Mouse (Mus musculus) heart, postnatal 14 days (tissue): ENCODE measurements at regions not wholly inside any gene's neighbourhood (a gene's known extent, or its start where the extent isn't known, plus 50 kb on each side); places are given as distances from the start of the nearest gene placed in this dataset.

ENCODE experiments used
- DNase-seq, 2 experiments: peaks; one replicate each; pipeline ENCODE4 v3.0.0; 2021 to 2022
- intact Hi-C: fragments of 180-260 bp; cut with DNase I; formaldehyde crosslinking; loops from one replicate; pipeline ENCODE4 v1.15.1; 2025

GRCm38 (mm10) chr5:126281782-126282181 is 750.2 kb downstream of the Tmem132b start:
- intact Hi-C loops = no loop called here

DNA sequence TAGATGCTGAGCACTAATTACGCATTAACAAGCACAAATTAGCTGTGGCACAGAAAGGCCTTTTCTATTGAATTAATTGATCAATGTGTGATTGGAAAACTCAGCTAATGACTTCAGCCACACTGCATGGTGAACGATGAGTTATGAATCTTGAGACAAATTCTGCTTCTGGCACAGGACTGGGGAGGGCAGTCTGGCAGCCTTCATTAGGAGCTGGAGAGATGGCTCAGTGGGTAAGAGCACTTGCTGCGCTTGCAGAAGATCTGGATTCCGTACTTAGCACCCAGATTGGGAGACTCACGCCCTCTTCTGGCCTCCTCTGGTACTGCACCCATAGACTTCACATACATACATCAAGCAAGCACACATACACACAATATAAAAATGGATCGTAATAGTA is 793.3 kb downstream of the Tmem132b start:
- intact Hi-C loops = no loop called here

More at GRCm38 (mm10) chr5:126281782-126282181, 750.2 kb downstream of the Tmem132b start:
- no peak for DNase-seq

DNA sequence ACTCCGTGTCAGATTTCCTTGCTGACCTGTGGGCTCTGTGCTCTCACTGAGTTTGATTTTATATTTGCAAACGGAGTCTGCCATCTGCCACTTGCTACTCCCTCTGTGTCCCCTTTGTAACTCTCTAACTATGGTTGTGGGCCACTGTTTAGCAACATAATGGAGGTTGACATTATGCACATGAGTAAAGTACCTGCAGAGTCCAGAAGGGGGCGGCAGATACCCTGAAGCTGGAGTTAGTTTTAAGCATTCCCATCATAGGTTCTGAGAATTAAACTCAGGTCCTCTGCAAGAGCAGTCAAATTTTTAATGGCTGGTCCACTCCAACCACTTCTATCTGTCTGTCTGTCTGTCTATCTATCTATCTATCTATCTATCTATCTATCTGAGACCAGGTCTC is 796.7 kb downstream of the Tmem132b start:
- no peak for DNase-seq
- intact Hi-C loops = no loop called here

More for the DNA sequence above, 793.3 kb downstream of the Tmem132b start:
- no peak for DNase-seq

DNA sequence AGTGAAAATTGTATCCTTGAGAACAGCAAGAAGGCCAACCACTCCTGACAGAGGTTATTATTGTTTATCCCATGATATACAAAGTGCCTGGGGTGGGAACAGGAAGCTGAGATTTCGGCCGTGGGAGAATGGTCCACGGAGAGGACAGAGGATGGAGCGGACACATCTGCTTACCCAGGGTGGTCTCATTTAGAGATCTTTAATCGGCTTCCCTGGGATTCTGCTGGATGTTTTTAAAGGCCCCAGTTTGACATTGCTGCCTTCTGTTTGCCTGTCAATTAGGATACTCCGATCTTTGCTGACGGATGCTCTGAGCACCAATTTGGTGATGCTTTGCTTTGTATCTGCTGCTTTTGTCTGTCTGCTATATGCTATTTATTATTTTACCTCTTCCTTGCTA is 803.5 kb downstream of the Tmem132b start:
- no peak for DNase-seq
- intact Hi-C loops = no loop called here

GRCm38 (mm10) chr5:126335553-126336520 is 804.3 kb downstream of the Tmem132b start:
- no peak for DNase-seq
- intact Hi-C loops = no loop called here

- DNase-seq = no peak
- intact Hi-C loops = no loop called here
Measured at GRCm38 (mm10) chr5:126337884-126338283, 806.3 kb downstream of the Tmem132b start.

DNA sequence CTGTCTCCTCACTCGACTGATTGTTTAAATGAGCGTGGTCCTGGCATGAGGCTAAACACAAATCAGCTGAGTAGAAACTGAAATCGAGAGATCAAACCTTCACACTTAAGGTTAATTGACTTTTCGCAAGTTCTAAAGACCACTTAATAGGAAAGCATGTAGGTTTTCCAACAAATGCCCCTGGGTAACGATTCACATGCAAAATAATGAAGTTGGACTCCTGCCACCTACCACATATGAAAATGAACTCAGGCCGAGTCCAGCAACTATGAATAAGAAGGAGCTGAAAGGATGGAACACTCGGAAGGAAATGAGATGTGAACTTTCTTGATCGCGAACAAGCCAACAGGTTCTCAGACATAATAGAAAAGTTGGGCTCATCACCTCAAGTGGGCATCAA is 812.0 kb downstream of the Tmem132b start:
- no peak for DNase-seq
- intact Hi-C loops = no loop called here

GRCm38 (mm10) chr5:126350936-126351335 is 819.4 kb downstream of the Tmem132b start:
- DNase-seq = no peak
- intact Hi-C loops = no loop called here

GRCm38 (mm10) chr5:126369436-126369835 is 837.9 kb downstream of the Tmem132b start:
- intact Hi-C loops = no loop called here
- DNase-seq = no peak

- no peak for DNase-seq
- intact Hi-C loops = no loop called here
Measured at GRCm38 (mm10) chr5:126392306-126392705, 849.3 kb upstream of the Tmem132c start.

DNA sequence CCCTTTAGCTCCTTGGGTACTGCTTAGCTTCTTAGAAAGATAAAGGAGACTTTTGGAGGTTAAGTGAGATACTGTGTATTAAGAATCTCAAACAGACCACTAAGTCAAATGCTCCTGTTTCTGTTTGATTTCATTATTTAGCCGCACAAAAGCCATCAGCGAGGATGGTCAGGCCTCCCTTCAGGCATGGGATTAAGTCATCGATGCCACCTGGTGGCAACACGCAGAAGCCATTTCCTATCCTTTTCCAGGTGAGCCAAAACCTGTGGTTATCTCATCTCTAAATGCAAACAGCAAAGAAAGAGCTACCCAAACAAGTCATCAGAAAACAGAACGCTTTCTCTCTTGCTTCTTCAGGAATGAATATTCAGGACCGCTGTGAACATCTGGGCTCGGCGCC is 846.3 kb upstream of the Tmem132c start:
- intact Hi-C loops = no loop called here
- DNase-seq = no peak

- intact Hi-C loops = no loop called here
- no peak for DNase-seq
Measured at GRCm38 (mm10) chr5:126431748-126432147, 809.9 kb upstream of the Tmem132c start.

GRCm38 (mm10) chr5:126438696-126439095 is 802.9 kb upstream of the Tmem132c start:
- intact Hi-C loops = no loop called here
- DNase-seq = no peak

GRCm38 (mm10) chr5:126440516-126440915 is 801.1 kb upstream of the Tmem132c start:
- intact Hi-C loops = no loop called here
- DNase-seq = no peak

- intact Hi-C loops = no loop called here
- DNase-seq = no peak
Measured at GRCm38 (mm10) chr5:126475761-126476160, 765.8 kb upstream of the Tmem132c start.

GRCm38 (mm10) chr5:126522076-126522475 is 719.5 kb upstream of the Tmem132c start:
- no peak for DNase-seq
- intact Hi-C loops = no loop called here

- intact Hi-C loops = no loop called here
- DNase-seq = no peak
Measured at GRCm38 (mm10) chr5:126525863-126526262, 715.7 kb upstream of the Tmem132c start.

DNA sequence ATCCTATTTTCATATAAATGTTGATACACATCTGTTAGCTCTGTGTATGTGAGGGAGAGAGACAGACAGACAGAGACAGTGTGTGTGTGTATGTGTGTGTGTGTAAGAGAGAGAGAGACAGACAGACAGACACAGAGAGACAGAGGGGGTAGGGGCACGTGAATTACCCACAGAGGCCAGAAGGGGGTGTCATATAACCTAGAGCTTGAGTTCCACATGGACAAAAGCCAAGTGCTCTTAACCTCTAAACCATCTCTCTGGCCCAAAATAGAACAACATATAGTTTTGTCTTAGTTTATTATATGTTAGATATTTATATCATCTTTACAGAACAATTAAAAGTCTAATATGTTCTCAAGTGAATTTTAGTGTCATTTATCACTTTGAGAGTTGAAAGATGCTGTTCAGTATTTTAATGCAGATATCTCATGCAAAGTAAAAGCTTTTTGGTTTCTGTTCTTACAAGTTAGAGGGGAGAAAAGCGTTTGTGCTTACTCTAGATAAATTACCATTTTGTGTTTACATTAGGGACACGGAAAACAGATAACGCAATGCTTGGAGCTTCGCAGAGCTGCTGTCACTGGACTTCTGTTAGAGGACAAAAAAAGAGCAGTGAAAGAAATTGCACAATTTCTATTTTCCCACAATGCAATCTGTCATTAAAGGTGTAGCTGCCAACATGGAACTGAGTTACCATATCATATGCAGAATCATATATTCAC is 710.6 kb upstream of the Tmem132c start:
- intact Hi-C loops = no loop called here
- DNase-seq = no peak

GRCm38 (mm10) chr5:126531528-126531894 is 710.1 kb upstream of the Tmem132c start:
- intact Hi-C loops = no loop called here
- DNase-seq = no peak

- intact Hi-C loops = no loop called here
- no peak for DNase-seq
Measured at GRCm38 (mm10) chr5:126531975-126532374, 709.6 kb upstream of the Tmem132c start.

- intact Hi-C loops = no loop called here
- no peak for DNase-seq
Measured at GRCm38 (mm10) chr5:126538072-126538471, 703.5 kb upstream of the Tmem132c start.
